Mouse (Mus musculus) brown adipose tissue, adult 24 weeks (tissue): ENCODE results near the gene Cpb2. TPM values are rescaled to one million over a fixed set of nuclear protein-coding genes. Genes with fewer than 3 reads are reported as not detected.

Experiments used
- H3K27ac ChIP-seq: fragments of 200-500 bp; replicated peaks from 2 replicates; pipeline ENCODE4 v1.5.1; 2012; ENCODE audit warnings: low read depth, mild to moderate bottlenecking, low read length
- H3K4me1 ChIP-seq: fragments of 200-500 bp; 2 replicates; pipeline ENCODE4 v1.6.1; 2012; ENCODE audit warnings: low read length, mixed read lengths; ENCODE audit not compliant: control insufficient read depth, insufficient read depth, insufficient read length
- H3K4me3 ChIP-seq: fragments of 200-500 bp; 2 replicates; pipeline ENCODE4 v1.5.1; 2012; ENCODE audit warnings: low read depth, mild to moderate bottlenecking, low read length, moderate library complexity; ENCODE audit not compliant: insufficient read depth
- polyA plus RNA-seq: library from polyadenylated mRNA; stranded (reverse); fragments of >200 nt; gene quantifications from 2 replicates; pipeline ENCODE4 v1.2.4, GENCODE M21; 2012; ENCODE audit not compliant: missing spikeins, insufficient read depth, insufficient read length

Cpb2 gene
- polyA plus RNA-seq = not detected in 2 replicates

DNA sequence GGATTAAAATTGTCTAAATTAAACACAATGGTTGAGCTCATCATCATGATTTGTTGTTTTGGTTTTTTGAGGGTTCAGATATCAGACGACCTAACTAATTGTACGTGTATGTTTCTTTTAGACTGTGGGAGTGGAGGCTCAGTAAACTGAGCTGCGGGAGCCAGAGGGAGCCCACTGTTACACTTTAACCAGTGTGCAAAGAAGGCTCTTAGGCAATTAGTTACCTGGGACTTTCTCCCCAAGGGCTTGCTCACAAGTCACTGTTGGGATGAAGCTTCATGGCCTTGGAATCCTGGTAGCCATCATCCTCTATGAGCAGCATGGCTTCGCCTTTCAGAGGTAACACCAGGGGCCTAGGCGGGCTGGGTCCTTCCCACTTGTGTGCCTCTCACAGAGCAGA is at the start of gene Cpb2:
Gene Cpb2, plus strand, starts transcription at position 201 of the 400 bp plus-strand sequence.
- Histone ChIP-seq H3K4me1 (no peaks in the 10 kb centered on the region), H3K27ac (no peak within 1 kb of the TSS), H3K4me3 (no peak within 1 kb of the TSS)

DNA sequence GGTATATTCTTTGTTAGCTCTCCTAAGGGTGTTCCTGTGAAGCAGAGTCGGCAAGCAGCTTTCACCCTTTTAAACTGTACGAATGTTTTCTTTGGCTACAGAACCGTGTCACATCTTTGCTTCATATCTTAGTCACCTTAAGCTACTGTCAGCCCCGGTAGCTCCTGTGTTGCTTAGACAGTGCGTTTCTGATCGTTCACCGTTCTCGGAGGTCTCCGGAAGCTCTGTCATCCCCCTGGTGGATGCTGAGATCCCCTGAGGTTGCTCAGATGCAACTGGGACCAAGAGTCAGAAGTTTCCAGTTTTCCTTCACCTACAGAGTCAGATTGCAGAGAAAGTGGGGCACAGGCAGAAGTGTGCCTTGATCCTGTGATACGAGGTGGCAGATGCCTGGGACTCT is 49.7 kb upstream of the Cpb2 start:
- Histone ChIP-seq H3K4me3 (no peak overlapping the region), H3K4me1 (no peaks in the 10 kb centered on the region), H3K27ac (no peak overlapping the region)

DNA sequence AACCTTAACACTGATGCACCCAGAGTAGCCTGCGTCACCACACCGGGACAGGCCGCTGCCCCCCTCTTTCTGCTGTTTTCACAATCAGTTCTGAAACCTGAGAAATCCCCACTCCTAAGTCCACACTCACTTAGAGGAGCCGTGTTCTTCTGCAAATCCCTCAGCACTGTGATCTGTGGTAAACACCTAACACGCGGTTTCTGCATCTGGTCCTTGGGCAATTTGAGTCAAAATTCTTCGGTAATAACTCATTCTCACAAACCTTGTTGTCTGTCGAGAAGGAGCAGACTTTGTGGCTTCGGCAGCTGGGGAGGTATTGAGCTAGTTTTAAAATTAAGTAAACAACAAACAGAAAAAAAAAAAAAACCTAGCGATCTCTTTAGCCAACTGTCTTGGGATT is 49.2 kb upstream of the Cpb2 start:
- Histone ChIP-seq H3K27ac (no peak overlapping the region), H3K4me3 (no peak overlapping the region), H3K4me1 (no peaks in the 10 kb centered on the region)

DNA sequence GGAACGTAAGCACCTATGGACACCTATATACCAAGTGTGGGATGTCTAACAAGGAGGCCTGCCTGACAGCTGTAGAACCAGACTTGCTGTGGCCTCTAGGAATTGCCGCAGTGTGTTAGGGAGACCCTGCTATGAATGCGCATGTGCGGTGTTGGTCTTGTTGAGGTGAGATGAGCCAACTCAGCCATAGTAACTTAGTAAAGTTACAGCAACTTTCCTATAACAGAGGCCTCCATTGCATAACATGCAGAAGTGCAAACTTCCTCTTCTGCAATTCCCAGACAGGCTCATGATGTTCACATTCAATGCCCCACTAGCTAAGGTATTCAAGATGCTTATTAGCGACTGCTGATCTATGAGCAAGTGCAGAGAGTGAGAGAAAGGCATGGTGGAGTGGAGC is 46.6 kb upstream of the Cpb2 start:
- no peaks in the 10 kb centered on the region for H3K4me1 ChIP-seq
- H3K27ac ChIP-seq = no peak overlapping the region
- H3K4me3 ChIP-seq = no peak overlapping the region

DNA sequence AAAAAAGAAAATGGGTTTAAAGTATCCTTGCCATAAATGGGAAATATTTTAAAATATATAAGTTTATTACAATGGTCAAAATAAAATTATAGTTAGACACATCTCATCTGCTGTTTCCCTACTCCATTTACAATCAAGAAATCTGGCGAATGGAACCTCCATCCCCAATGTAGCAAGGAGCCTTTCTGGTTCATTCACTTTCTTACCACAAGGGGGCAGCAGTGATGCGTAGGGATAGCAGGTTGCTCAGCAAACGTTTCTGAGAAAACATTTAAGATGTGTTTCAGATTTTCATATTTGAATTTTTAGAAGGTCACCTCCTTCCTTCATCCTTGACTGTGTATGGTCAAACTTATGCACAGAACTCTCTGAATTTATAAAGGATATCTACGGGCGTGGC is 45.1 kb upstream of the Cpb2 start:
- H3K4me1 ChIP-seq = no peaks in the 10 kb centered on the region

DNA sequence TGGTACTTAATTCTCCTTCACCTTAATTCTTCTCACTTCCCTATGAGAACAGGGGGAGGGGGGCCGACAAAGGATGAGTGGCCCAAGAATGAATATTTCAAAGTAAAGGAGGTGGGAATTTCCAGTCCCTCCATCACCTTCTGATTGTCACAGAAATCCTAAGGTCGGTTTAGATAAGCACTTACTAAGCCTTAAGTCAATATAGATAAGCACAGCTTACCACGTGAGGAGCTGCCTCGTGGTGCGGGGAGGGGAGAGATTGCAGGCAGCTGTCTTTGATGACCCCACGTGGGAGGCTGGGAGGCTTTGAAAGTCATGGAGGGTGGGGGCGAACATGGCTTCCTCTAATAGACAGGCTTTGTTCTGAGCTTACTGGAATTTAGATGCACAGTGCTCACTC is 44.4 kb upstream of the Cpb2 start:
- H3K4me3 ChIP-seq = no peak overlapping the region
- H3K27ac ChIP-seq = no peak overlapping the region
- no peaks in the 10 kb centered on the region for H3K4me1 ChIP-seq

More for the DNA sequence above, 45.1 kb upstream of the Cpb2 start:
- H3K4me3 ChIP-seq = no peak overlapping the region
- no peak overlapping the region for H3K27ac ChIP-seq

DNA sequence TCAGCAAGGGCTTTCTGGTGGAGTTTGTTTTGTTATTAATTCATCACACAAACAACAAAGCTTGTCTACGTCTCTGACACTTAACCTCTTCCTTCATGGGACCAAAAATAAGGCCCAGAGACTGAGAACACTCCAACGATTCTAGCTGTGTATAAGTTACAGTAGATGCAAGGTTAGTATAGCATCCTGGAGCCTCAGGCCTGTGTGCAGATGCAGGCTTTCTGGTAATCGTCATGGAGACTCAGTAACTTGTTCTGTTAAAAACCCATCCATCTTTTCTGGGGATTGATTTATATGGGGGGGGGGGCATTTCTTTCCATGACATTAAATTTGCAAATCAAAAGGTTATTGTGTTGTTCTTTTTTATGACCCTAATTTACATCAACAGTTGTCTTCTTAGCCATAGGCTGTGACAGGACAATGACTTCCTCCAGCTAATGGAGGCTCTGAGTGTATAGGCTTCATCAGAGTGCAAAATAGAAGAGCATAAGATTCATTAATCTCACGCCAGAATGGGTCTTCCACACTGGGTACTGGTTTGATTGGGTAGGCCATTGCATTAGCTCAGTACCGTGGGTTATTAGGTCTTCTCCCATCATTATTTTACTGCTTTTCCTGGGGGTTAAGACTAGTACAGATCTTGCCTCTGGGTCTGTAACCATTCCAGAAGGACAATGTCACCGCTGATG is 36.6 kb upstream of the Cpb2 start:
- H3K4me1 ChIP-seq = no peaks in the 10 kb centered on the region
- H3K27ac ChIP-seq = no peak overlapping the region
- no peak overlapping the region for H3K4me3 ChIP-seq

DNA sequence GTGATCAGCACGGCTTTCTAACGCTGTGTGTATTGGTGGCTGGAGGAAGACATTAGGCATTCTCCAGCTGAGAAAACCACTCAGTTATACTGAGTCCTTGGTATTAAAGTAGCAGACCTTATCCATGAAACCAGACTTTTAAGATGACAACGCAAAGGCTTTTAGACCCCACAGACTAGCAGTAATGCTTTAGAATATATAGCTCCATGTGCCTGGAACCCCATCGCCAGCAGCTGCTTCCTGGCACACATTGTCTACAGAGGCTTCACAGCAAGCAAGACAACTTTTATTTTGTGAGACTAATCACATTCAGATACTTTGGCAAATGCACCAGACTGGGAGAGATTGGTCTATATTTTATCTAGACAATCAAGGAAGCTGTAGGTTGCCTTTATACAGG is 35.8 kb upstream of the Cpb2 start:
- H3K4me1 ChIP-seq = no peaks in the 10 kb centered on the region
- no peak overlapping the region for H3K4me3 ChIP-seq
- no peak overlapping the region for H3K27ac ChIP-seq

DNA sequence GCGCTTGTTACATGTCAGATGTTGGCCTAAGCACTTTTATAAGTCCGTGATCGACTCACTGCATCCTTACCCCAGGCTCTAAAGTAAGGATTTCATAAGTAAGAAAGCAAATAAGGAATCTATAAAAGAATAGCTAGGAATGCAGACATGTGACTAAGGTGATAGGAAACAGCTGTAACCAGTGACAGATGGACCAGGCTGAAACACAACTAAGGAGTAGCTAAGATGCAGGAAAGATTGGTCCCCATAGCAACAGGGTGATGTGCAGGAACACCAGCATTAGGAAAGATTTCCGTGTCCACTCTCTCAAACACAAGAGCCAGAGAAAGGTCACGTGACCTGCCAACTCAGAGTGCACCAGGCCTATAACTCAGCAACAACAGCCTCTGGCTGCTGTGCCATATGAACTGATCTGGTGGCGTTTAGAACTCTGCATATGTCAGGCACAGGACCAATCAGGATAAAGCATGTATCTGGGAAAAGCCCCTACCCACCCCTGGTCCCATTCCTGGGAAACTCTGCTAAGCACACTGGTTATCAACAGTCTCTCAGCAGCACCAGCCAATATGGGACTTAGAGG is 33.4 kb upstream of the Cpb2 start:
- H3K27ac ChIP-seq = no peak overlapping the region
- no peaks in the 10 kb centered on the region for H3K4me1 ChIP-seq
- H3K4me3 ChIP-seq = no peak overlapping the region

DNA sequence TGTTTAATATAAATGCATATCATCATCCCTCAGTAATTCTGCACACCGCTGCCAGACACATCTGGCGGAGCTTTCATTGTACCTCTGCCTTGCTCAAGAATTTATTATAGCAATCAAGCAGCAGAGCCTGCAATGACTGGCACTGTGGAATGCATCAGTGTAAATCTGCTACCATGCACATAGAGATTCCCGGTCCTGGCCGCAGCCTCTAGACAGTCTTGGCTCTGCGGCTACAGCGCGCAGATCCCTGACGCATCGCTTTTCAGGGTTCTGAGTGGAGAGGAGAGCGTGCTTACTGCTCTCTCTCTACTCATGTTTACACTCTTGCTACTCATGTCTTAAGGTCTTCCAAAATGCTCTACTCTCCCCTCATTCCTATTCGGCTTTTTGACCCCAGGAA is 28.3 kb upstream of the Cpb2 start:
- H3K4me1 ChIP-seq = no peaks in the 10 kb centered on the region
- no peak overlapping the region for H3K27ac ChIP-seq
- H3K4me3 ChIP-seq = no peak overlapping the region

DNA sequence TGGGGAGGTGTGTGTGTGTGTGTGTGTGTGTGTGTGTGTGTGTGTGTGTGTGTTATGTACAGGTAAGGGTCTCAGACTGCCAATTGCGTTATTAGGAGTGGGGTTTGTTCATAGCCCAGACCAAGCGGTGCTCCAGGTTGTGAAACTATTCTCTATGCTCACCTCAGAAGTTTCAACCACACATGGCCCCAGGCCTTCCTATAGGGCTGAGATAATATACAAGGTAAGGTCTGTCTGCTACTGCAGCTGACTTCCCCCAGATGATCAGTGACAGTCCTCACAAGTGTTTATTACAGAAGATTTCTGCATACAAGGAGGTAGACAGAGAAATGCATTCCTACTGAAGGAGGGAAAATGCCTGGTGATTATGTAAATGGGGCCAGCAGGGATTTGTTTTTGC is 23.2 kb upstream of the Cpb2 start:
- H3K27ac ChIP-seq = no peak overlapping the region
- H3K4me3 ChIP-seq = no peak overlapping the region
- H3K4me1 ChIP-seq = no peaks in the 10 kb centered on the region

DNA sequence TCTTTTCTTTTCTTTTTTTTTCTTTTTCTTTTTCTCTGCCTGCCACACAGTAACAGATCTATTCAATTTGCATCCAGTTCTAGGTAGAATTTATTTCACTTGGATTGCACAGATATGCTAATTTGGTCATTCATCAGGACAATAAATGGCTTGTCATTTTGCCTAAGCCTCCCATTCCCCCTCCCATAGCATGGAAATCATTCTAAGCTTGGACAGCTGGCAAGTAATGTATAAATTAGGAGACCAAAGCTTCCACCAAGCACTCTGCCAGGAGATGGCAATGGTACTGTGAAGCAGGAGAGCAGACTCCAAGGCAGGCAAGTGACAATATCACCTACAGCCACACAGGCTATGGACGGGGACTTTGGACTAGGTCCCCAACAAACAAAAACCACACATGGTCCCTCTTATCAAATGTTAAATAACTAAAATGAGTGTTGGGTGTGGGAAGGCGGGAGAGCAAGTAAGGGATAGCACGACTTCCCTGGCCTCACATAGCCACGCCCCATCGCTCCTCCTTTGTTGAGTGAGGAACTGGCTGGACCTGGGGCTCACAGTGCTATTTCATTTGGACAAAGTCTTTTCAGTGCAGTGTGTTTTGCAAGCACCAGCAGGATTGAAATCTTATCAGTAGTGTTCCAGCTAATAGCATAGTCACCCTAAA is 22.7 kb upstream of the Cpb2 start:
- H3K4me3 ChIP-seq = no peak overlapping the region

DNA sequence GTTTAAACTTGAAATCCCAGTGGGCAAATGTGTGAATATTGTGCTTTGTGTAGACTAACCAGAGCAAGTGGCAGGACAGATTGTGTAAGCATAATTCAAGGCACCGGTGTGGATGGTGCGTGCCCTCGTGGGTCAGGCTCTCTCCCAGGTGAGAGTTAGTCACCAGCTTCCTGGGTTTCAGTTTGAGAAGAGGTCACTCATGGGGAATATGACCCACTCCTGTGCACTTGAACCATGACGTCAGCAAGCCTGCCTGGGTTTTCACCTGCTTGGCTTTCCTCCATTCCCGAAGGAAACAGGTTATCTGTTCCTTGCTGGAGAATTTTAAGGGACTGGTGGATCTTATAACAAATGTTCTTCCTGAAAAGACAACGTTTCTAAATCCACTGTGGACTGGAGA is 19.7 kb upstream of the Cpb2 start:
- Histone ChIP-seq H3K27ac (no peak overlapping the region), H3K4me1 (no peaks in the 10 kb centered on the region), H3K4me3 (no peak overlapping the region)

More for the DNA sequence above, 22.7 kb upstream of the Cpb2 start:
- H3K4me1 ChIP-seq = no peaks in the 10 kb centered on the region
- no peak overlapping the region for H3K27ac ChIP-seq

DNA sequence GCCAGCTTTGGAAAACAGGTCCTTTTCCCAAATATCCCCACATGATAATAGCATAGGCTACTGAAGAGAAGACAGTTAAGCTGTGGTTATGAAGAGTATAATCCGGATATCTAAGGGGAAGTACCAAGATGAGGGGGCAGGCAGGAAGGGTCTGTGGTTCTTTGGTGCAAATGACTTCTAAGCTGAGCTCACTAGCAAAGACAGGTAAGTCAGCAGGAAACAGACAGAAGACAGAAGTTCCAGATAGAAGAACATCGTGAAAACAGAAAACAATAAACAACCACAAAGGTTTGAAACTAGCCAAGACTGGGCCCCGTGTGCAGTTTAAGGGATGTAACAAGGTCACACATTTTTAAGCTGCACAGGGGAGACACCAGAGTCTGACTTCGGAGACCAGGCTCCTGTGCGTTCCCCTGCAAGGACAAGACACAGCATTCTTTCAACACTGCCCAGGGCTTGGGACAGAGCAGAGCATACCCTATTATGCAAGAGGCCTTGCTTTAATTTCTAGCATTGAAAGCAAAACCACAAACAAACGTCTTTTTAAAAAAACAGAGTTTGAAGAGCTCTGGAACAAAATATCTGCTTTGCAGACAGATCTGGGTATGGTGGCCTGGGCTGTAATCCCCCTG is 14.5 kb upstream of the Cpb2 start:
- H3K4me3 ChIP-seq = no peak overlapping the region
- H3K27ac ChIP-seq = no peak overlapping the region
- H3K4me1 ChIP-seq = no peaks in the 10 kb centered on the region

DNA sequence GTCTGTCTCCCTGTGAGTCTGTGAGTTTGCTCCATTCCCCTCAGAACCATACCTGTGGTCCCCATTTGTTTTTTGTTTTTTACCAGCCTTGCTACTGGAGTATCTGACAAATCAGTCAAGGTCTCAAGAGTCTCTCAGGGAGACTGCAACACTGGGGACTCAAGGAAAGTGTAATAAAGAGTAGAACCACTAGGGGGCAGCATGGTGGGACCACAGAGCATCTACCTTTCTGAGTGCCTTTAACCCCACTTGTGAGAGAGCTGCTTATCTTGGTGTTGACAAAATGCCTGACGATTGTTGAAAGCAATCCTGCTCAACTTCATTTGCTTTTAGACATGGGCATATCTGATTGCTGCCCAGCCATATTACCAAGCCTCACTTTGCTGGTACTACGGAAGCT is 12.3 kb upstream of the Cpb2 start:
- Histone ChIP-seq H3K4me1 (no peaks in the 10 kb centered on the region), H3K4me3 (no peak overlapping the region)

More for the DNA sequence above, 12.3 kb upstream of the Cpb2 start:
- no peak overlapping the region for H3K27ac ChIP-seq
